Mouse (Mus musculus) lung, embryonic 15.5 days (tissue): Measurements from ENCODE around the gene Dgcr2. TPM values are rescaled to one million over a fixed set of nuclear protein-coding genes. Genes with fewer than 3 reads are reported as not detected.

Experiments used
- ATAC-seq: fragments of 200-750 bp; cut with Nextera tagmentation; 2 replicates; pipeline ENCODE4 v1.8.0; 2017; ENCODE audit warnings: moderate number of reproducible peaks, borderline replicate concordance; ENCODE audit not compliant: low FRiP score, low TSS enrichment; ENCODE audit errors: extremely low read depth
- H3K27ac ChIP-seq: fragments of 300-500 bp; sonication (generic); 2 replicates; pipeline ENCODE4 v1.5.1; 2015; ENCODE audit warnings: moderate library complexity, mild to moderate bottlenecking, inconsistent platforms
- H3K27me3 ChIP-seq: fragments of 300-500 bp; sonication (generic); 2 replicates; pipeline ENCODE4 v1.6.1; 2015; ENCODE audit warnings: inconsistent platforms
- H3K36me3 ChIP-seq: fragments of 300-500 bp; sonication (generic); 2 replicates; pipeline ENCODE4 v1.6.1; 2015; ENCODE audit warnings: inconsistent platforms
- H3K4me1 ChIP-seq: fragments of 300-500 bp; sonication (generic); 2 replicates; pipeline ENCODE4 v1.6.1; 2015; ENCODE audit warnings: inconsistent platforms
- H3K4me2 ChIP-seq: fragments of 300-500 bp; sonication (generic); 2 replicates; pipeline ENCODE4 v1.6.1; 2015; ENCODE audit warnings: inconsistent platforms, mild to moderate bottlenecking, moderate library complexity
- H3K4me3 ChIP-seq: fragments of 300-500 bp; sonication (generic); 2 replicates; pipeline ENCODE4 v1.5.1; 2015; ENCODE audit warnings: mild to moderate bottlenecking, inconsistent platforms
- H3K9ac ChIP-seq: fragments of 300-500 bp; sonication (generic); 2 replicates; pipeline ENCODE4 v1.6.1; 2015; ENCODE audit warnings: inconsistent platforms
- H3K9me3 ChIP-seq: fragments of 300-500 bp; sonication (generic); 2 replicates; pipeline ENCODE4 v1.6.1; 2016; ENCODE audit warnings: inconsistent platforms
- WGBS: fragments of 180-500 bp; shearing (Covaris S2); methylation state at CpG from one replicate; pipeline ENCODE4 v1.1.7; 2015; 5-methylcytosine and 5-hydroxymethylcytosine counted together
- polyA plus RNA-seq: library from polyadenylated mRNA; unstranded; fragments of >200 nt; fragmentation: Nextera tagmentation; extraction: Ambion mirVana; gene quantifications from 2 replicates; pipeline ENCODE4 v1.2.1, GENCODE M21; 2015

Dgcr2 gene
- polyA plus RNA-seq, 1 experiment from 2014 or later, result 93.9 TPM

- H3K4me1 ChIP-seq, result peaks cover 96% of the 10 kb centered on the region
- peak overlapping the region; percentile 25 for H3K4me3 ChIP-seq
- peak overlapping the region; percentile 56 for H3K4me2 ChIP-seq
- no peak overlapping the region for H3K9ac ChIP-seq
- ATAC-seq, result no peak
- no peak overlapping the region for H3K27ac ChIP-seq
- H3K36me3 ChIP-seq, result peaks cover 14% of the 10 kb centered on the region; the same call in 1 of the 2 replicates
- peaks cover 78% of the 10 kb centered on the region for H3K27me3 ChIP-seq
- 33% methylated on average over 33 of the region's 33 CpGs for WGBS
- H3K9me3 ChIP-seq, result no peaks in the 10 kb centered on the region
These were observed 94.5 kb downstream of the Dgcr2 start for GRCm38 (mm10) chr16:17803675-17804448.

DNA sequence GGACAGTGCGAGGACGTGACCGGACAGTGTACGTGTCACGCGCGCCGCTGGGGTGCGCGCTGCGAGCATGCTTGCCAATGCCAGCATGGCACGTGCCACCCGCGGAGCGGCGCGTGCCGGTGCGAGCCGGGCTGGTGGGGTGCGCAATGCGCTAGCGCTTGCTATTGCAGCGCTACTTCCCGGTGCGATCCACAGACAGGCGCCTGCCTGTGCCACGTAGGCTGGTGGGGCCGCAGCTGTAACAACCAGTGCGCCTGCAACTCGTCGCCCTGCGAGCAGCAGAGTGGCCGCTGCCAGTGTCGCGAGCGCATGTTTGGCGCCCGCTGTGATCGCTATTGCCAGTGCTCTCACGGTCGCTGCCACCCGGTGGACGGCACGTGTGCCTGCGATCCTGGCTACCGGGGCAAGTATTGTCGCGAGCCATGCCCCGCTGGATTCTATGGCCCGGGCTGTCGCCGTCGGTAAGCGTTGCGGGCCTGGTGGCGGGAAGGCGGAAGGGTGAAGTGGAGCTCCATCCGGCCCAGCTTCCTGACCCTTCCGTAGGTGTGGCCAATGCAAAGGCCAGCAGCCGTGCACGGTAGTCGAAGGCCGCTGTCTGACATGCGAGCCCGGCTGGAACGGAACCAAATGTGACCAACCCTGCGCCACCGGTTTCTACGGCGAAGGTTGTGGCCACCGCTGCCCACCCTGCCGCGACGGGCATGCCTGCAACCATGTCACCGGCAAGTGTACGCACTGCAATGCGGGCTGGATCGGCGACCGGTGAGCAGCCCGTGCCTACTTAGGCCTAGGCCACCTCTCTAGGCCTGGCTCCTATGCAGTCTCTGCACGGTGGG is 95.3 kb downstream of the Dgcr2 start:
- Histone ChIP-seq H3K27ac (no peak overlapping the region), H3K9me3 (no peaks in the 10 kb centered on the region), H3K4me2 (peak overlapping the region; percentile 56), H3K36me3 (peaks cover 9% of the 10 kb centered on the region; the same call in 1 of the 2 replicates), H3K4me3 (peak overlapping the region; percentile 27), H3K27me3 (peaks cover 77% of the 10 kb centered on the region), H3K4me1 (peaks cover 93% of the 10 kb centered on the region), H3K9ac (peak overlapping the region; percentile 18; the same call in 1 of the 2 replicates)
- no peak for ATAC-seq
- WGBS, result 17% methylated on average over 83 of the region's 83 CpGs

DNA sequence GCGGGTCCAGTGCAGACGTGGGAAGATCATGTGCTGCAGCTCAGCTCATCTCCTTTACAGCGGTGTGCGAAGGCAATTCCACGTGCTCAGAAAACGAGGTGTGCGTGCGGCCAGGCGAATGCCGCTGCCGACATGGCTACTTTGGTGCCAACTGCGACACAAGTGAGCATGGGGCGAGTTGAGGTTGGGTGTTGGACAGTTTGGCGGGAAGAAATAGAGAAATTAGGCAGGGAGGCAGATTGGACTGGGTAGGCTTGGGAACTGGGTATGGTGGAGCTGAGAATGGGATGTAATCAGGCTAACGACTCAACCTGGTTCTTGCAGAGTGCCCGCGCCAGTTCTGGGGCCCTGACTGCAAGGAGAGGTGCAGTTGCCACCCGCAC is 95.9 kb downstream of the Dgcr2 start:
- Histone ChIP-seq H3K4me2 (peak overlapping the region; percentile 56), H3K9me3 (no peaks in the 10 kb centered on the region), H3K36me3 (peaks cover 6% of the 10 kb centered on the region; the same call in 1 of the 2 replicates), H3K27me3 (peaks cover 73% of the 10 kb centered on the region), H3K4me3 (peak overlapping the region; percentile 27), H3K4me1 (peaks cover 87% of the 10 kb centered on the region), H3K27ac (no peak overlapping the region), H3K9ac (peak overlapping the region; percentile 18)
- 34% methylated on average over 18 of the region's 18 CpGs for WGBS
- ATAC-seq, result no peak

DNA sequence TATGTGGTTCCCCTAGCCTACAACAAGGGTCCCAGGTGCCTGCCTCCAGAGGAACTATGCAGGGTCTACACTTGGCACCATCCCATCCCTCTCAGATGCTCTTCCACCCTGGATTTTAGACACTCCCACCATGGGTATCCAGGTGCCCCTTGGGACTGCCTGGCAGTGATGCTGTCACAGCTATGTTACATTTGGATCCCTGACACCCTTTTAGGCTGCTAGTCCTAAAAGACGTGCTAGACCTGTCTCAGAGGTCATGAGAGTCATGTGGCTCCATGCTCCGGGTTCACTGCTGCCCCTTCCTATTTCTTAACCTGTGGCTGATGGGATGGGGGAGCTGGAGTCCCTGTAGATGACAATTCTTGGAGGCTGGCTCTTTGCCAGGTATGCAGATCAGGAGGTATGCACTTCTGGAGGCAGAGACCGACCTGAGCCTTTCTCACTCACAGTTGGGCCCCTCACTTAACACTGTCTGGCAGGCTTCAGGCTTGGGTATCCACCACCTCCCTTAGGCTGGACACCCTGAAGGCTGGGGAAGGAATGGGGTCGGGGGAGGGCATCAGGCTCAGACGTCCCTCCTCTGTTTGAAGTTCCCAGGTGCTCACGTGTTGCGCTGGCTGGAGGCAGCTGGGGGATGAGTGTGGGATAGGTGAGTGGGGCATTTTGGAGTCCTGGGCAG is 96.4 kb downstream of the Dgcr2 start:
- Histone ChIP-seq H3K27ac (no peak overlapping the region), H3K27me3 (peaks cover 73% of the 10 kb centered on the region), H3K36me3 (peaks cover 6% of the 10 kb centered on the region; the same call in 1 of the 2 replicates), H3K9me3 (no peaks in the 10 kb centered on the region), H3K9ac (peak overlapping the region; percentile 18; the same call in 1 of the 2 replicates), H3K4me2 (peak overlapping the region; percentile 56), H3K4me3 (peak overlapping the region; percentile 27; the same call in 1 of the 2 replicates), H3K4me1 (peaks cover 82% of the 10 kb centered on the region)
- 20% methylated on average over 7 of the region's 7 CpGs for WGBS
- no peak for ATAC-seq

GRCm38 (mm10) chr16:17799584-17799983 is 98.8 kb downstream of the Dgcr2 start:
- Histone ChIP-seq H3K27ac (no peak overlapping the region), H3K4me1 (peaks cover 76% of the 10 kb centered on the region), H3K36me3 (0 out of 2 replicates have a peak, but pooled peaks cover 3% of the 10 kb centered on the region), H3K27me3 (peaks cover 54% of the 10 kb centered on the region), H3K4me2 (peak overlapping the region; percentile 76), H3K9me3 (no peaks in the 10 kb centered on the region), H3K9ac (peak overlapping the region; percentile 10; the same call in 1 of the 2 replicates), H3K4me3 (peak overlapping the region; percentile 60)
- no peak for ATAC-seq

GRCm38 (mm10) chr16:17798321-17799180 is 99.8 kb downstream of the Dgcr2 start:
- H3K9ac ChIP-seq, result peak overlapping the region; percentile 71
- peak overlapping the region; percentile 94 for H3K27ac ChIP-seq
- ATAC-seq, result peak; percentile 81
- H3K9me3 ChIP-seq, result no peaks in the 10 kb centered on the region
- H3K4me3 ChIP-seq, result peak overlapping the region; percentile 60
- H3K4me1 ChIP-seq, result peaks cover 66% of the 10 kb centered on the region
- H3K27me3 ChIP-seq, result peaks cover 44% of the 10 kb centered on the region
- 4% methylated on average over 35 of the region's 45 CpGs for WGBS
- peak overlapping the region; percentile 76 for H3K4me2 ChIP-seq
- 0 out of 2 replicates have a peak, but pooled peaks cover 3% of the 10 kb centered on the region for H3K36me3 ChIP-seq

DNA sequence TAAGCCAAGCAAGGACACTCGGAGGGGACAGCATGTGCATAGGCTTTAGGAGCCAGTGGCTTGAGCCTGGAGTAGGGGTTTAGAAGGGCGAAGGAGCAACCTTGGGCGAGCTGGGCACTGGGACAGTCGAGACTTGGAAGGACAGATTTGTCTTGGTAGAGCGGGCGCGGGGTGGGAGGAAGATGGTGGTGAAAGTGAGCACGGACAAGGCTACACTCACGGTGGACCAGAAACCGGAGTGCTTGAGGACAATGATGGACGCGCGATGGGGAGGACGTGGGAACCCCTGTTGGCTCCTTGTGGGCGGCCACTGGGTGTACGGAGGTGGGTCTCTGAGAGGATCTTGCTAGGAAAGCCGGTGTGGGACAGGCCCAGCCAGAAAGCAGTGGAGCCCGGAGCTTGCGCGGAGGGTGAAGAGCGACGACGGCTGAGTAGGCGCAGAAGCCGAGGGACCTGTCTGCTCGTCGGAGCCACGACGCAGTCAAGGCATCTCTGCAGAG is 100.5 kb downstream of the Dgcr2 start:
- H3K4me1 ChIP-seq, result peaks cover 59% of the 10 kb centered on the region
- H3K27ac ChIP-seq, result peak overlapping the region; percentile 94
- 2% methylated on average over 29 of the region's 29 CpGs for WGBS
- no peaks in the 10 kb centered on the region for H3K9me3 ChIP-seq
- H3K27me3 ChIP-seq, result peaks cover 37% of the 10 kb centered on the region
- peak; percentile 20 for ATAC-seq
- peak overlapping the region; percentile 60 for H3K4me3 ChIP-seq
- H3K36me3 ChIP-seq, result 0 out of 2 replicates have a peak, but pooled peaks cover 3% of the 10 kb centered on the region
- H3K9ac ChIP-seq, result peak overlapping the region; percentile 71
- H3K4me2 ChIP-seq, result peak overlapping the region; percentile 76

DNA sequence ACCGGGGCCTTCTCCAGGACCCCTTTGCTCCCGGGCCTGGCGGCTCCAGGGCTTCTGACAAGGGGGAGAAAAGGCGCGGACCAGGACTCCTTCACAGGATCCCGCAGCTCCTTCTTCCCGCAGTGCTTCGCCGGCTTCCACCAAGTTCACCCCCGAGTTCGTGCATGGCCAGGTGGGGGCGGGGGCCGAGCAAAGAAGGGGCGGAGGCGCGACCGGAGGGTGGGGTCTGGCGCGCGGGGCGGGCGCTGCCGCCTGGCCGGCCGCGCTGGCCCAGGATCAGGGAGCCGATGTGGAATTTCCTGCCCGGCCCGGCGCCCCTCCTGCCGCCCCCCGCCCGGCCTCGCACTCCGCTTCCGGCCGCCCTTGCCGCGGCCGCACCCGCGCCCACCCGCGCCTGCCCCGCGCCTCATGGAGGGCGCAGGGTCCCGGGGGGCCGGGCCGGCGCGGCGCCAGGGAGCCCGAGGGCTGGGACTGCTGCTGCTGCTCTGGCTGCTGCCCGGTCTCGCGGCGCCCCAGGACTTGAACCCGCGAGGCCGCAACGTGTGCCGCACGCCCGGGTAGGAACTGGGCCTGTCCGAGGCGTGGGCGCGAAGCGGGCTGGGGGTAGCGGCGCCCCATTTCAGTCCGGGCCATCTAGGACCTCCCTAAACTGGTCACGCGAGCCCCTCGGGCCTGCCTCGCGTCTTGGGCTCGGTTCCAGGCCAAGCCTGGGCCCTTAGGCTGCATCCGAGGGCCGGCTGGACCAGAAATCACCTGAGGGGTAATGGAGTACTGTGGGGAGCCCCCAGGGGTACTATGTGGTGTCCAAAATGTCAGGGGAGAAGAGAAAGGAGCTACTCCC is 101.2 kb downstream of the Dgcr2 start, which contains the start of gene Scarf2:
Gene Scarf2 (plus strand): TSS at position 312 of the 841 bp plus-strand sequence.
- 2% methylated on average over 52 of the region's 81 CpGs for WGBS
- Histone ChIP-seq H3K9ac (peak within 1 kb of the TSS; percentile 71), H3K36me3 (peaks cover 10% of the 10 kb centered on the region; the same call in 1 of the 2 replicates), H3K9me3 (no peaks in the 10 kb centered on the region), H3K27me3 (peaks cover 30% of the 10 kb centered on the region), H3K4me2 (peak within 1 kb of the TSS; percentile 76), H3K27ac (peak within 1 kb of the TSS; percentile 94), H3K4me3 (peak within 1 kb of the TSS; percentile 60), H3K4me1 (peaks cover 52% of the 10 kb centered on the region)
- peak; percentile 77 for ATAC-seq

- ATAC-seq, result no peak
- Histone ChIP-seq H3K27me3 (peaks cover 23% of the 10 kb centered on the region), H3K27ac (peak overlapping the region; percentile 94), H3K4me3 (peak overlapping the region; percentile 60), H3K36me3 (peaks cover 16% of the 10 kb centered on the region), H3K4me1 (peaks cover 46% of the 10 kb centered on the region), H3K9ac (peak overlapping the region; percentile 71), H3K9me3 (no peaks in the 10 kb centered on the region), H3K4me2 (peak overlapping the region; percentile 76)
These were observed 101.8 kb downstream of the Dgcr2 start for GRCm38 (mm10) chr16:17796519-17796918.

DNA sequence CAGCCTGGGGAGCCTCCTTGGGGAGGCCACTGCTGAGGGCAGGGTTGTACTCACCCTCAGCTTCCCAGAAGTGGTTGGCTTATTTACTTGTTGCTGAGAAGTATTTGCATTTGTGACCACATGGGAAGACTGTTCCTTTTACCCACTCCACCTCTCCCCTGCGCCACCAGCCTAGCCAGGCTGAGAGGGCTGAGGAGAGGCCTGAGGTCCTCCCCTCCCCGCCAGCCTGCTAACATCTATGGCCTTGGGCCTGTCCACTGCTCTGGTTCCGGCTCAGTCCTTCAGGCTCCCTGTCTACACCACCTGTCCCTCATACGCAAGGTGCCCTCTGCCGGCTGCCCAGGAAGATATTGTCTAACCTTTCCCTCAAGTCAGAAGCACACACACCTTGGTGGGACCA is 102.7 kb downstream of the Dgcr2 start:
- H3K36me3 ChIP-seq, result peaks cover 24% of the 10 kb centered on the region
- H3K4me2 ChIP-seq, result no peak overlapping the region
- 51% methylated on average over 5 of the region's 5 CpGs for WGBS
- no peak overlapping the region for H3K9ac ChIP-seq
- peaks cover 17% of the 10 kb centered on the region for H3K27me3 ChIP-seq
- no peak for ATAC-seq
- no peaks in the 10 kb centered on the region for H3K9me3 ChIP-seq
- peaks cover 37% of the 10 kb centered on the region for H3K4me1 ChIP-seq
- no peak overlapping the region for H3K4me3 ChIP-seq
- peak overlapping the region; percentile 42; the same call in 1 of the 2 replicates for H3K27ac ChIP-seq
